Mouse (Mus musculus): ENCODE results near the gene Hist2h2ab. TPM values are rescaled to one million over a fixed set of nuclear protein-coding genes. Genes with fewer than 3 reads are reported as not detected.
"Not testable (repeated sequence)": the region's sequence is repeated elsewhere in the genome, so short reads cannot be mapped to it uniquely, and the experiment has no call there.

Gene Hist2h2ab
- total RNA-seq, 2 experiments from 2014 or later, result 3.0 to 3.4 TPM

GRCm38 (mm10) chr3:96196437-96197128 is 23.1 kb upstream of the Hist2h2ab start:
- intact Hi-C loops (cut with DNase I), result no loop called here
- DNase-seq (ENCODE audit: low spot score), result no peak

DNA sequence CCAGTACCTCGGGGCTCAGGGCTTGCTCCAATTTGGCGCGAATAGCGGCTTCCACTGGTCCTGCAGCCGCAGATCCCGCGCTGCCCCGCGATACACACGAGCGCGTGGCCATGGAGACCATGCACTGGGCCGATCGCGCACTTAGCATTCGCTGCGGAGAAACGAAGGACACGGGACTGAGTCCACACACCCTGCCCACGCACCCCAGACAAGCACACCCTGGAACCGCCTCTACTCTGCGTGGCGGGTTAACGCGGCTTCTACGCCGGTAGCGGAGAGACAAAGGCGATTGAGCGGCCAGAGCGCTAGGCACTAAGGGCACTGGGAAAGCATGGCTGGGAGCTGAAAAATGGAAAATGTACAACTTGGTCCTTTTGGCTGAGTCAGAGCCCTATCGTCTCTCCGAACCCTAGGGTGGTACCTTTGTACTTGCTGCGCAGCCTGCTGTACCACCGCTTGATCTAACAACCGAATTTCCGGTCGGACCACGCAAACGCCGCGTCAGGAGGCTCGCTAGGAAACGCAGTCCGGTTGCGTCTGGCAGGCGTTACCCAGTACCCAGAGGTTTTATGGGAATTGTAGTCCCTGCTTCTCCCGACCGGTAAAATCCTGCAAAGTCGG is 22.4 kb upstream of the Hist2h2ab start:
- intact Hi-C loops (cut with DNase I), result no loop called here
- peak; percentile 81 for DNase-seq (ENCODE audit: low spot score)

DNA sequence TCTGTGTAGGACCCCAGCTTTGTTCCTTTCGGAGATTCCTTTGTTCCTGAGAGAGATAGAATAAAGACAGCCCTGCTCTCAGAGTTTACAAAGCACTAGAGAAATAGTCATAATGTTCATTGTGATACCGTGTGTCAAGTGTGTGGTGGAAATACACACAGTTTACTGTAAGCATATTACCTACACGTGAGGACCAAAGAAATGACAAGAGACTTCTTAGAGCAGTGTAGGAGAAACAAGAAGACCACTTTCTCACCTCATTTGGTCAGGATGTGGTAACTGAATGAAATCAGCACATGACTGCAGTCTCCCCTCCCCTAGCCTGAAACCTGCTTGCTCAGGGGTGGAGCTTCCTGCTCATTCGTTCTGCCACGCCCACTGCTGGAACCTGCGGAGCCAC is 21.5 kb upstream of the Hist2h2ab start:
- intact Hi-C loops (cut with DNase I), result no loop called here
- DNase-seq (ENCODE audit: low spot score), result no peak

DNA sequence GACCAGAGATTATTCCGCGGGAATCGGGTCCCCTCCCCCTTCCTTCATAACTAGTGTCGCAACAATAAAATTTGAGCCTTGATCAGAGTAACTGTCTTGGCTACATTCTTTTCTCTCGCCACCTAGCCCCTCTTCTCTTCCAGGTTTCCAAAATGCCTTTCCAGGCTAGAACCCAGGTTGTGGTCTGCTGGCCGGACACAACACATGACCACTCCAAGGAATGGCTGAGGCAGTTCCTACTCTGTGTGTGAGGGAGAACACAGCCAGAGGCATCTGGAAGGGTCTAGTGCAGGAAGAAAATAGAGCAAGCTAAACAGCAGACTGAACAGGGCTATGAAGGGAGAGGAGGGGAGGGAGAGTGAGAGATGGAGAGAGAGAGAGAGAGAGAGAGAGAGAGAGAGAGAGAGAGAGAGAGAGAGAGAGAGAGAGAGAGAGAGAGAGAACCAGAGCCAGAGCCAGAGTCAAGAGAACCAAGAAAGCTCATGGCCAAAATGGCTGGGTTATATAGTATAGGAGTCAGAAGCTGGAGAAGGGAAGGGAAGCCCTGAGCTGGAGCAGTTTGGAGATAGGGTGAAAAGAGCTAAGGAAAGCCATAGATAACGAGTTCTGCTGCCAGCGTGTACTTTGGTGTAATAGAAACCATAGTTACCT is 20.9 kb upstream of the Hist2h2ab start:
- intact Hi-C loops (cut with DNase I); DNase-seq (ENCODE audit: low spot score): not testable (repeated sequence)

- DNase-seq (ENCODE audit: low spot score), result no peak
- intact Hi-C loops (cut with DNase I), result no loop called here
These were observed 19.9 kb upstream of the Hist2h2ab start for GRCm38 (mm10) chr3:96199731-96200130.

- intact Hi-C loops (cut with DNase I), result no loop called here
- DNase-seq (ENCODE audit: low spot score), result no peak
These were observed 11.8 kb upstream of the Hist2h2ab start for GRCm38 (mm10) chr3:96207819-96208218.

GRCm38 (mm10) chr3:96209242-96209641 is 10.4 kb upstream of the Hist2h2ab start:
- intact Hi-C loops (cut with DNase I), result no loop called here
- DNase-seq (ENCODE audit: low spot score), result no peak

GRCm38 (mm10) chr3:96219191-96219641 is 449 bp upstream of the Hist2h2ab start:
- intact Hi-C loops (cut with DNase I), result loop anchor here (2.0 kb wide), 1 partner anchor 48 kb away; no protein-coding TSS in a partner anchor
- DNase-seq (ENCODE audit: low spot score), result no peak

DNA sequence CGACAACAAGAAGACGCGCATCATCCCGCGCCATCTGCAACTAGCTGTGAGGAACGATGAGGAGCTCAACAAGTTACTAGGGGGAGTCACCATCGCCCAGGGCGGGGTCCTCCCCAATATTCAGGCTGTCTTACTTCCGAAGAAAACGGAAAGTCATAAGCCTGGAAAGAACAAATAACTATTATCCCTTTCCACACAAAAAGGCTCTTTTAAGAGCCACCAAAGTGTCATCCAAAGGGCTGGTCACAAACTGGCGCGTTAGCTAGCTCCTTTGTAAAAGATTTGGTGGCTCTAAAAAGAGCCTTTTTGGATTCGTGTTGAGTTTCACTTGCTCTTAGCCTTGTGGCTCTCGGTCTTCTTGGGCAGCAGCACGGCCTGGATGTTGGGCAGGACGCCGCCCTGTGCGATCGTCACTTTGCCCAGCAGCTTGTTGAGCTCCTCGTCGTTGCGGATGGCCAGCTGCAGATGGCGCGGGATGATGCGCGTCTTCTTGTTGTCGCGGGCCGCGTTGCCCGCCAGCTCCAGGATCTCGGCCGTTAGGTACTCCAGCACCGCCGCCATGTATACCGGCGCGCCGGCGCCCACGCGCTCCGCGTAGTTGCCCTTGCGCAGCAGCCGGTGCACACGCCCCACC is 583 bp downstream of the Hist2h2ab start:
- intact Hi-C loops (cut with DNase I), result loop anchor here (2.0 kb wide), 1 partner anchor 49 kb away; the partner anchor contains the start of genes Hist2h2bb and Hist2h3b
- not testable (repeated sequence) for DNase-seq (ENCODE audit: low spot score)

DNA sequence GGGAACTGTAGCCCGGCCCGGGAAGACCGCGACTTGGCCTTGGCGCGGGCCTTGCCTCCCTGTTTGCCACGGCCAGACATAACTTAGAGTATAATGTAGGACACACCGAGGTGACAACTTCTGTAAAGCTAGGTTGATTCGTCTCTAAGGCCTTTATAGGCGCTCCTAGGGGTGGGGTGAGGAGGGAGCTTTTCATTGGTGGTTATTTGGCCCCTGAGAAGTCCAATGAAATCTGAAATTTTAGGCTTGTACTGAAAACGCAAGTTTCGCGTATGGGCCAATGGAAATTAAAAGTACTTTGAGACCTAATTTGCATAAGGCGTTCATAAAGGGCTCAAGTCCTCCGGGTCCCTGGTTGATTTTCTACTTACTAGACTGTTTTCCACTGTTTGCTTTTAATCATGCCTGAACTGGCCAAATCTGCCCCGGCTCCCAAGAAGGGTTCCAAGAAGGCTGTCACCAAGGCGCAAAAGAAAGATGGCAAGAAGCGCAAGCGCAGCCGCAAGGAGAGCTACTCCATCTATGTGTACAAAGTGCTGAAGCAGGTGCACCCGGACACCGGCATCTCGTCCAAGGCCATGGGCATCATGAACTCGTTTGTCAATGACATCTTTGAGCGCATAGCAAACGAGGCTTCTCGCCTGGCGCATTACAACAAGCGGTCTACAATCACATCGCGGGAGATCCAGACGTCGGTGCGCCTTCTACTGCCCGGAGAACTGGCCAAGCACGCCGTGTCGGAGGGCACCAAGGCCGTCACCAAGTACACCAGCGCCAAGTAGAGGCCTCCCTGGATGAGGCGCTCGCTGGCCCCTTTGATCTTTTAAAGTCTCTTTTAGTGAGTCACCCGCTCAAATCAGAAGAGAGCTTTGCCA is 1.3 kb downstream of the Hist2h2ab start, which contains the start of the genes Hist2h2ac and Hist2h2be:
Hist2h2ac (minus strand) TSS at position 116 of the 875 bp plus-strand sequence.
Hist2h2be (plus strand) TSS at position 355 of the 875 bp plus-strand sequence.
- peak; percentile 83 for DNase-seq (ENCODE audit: low spot score)
- intact Hi-C loops (cut with DNase I), result loop anchor here (2.0 kb wide), 1 partner anchor 48 kb away; the partner anchor contains the start of genes Hist2h2bb and Hist2h3b

- intact Hi-C loops (cut with DNase I), result loop anchor here (2.0 kb wide), 1 partner anchor 47 kb away; the partner anchor contains the start of genes Hist2h2bb and Hist2h3b
These were observed 2.0 kb downstream of the Hist2h2ab start for GRCm38 (mm10) chr3:96221640-96222038.

GRCm38 (mm10) chr3:96222774-96223173 is 3.1 kb downstream of the Hist2h2ab start:
- intact Hi-C loops (cut with DNase I), result no loop called here
- no peak for DNase-seq (ENCODE audit: low spot score)

More at GRCm38 (mm10) chr3:96221640-96222038, 2.0 kb downstream of the Hist2h2ab start:
- no peak for DNase-seq (ENCODE audit: low spot score)

DNA sequence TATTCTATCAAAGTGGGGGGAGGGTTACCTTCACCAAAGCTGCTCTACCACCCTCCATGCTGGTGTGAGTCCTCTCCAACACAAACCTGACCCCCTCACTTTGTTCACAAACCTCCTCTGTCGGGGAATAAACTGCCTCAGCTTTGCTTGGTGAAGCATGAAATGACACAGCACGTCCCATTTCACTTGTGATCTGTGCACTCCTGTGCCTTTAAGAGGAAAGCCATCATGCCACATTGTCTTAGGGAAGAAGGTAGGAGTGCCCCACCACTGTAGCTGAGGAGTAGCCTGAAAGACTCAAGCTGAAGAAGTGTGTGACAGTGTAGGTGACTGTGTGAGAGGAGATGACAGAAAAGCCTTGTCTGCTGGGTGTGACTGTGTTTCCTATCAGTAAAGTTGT is 5.8 kb downstream of the Hist2h2ab start:
- intact Hi-C loops (cut with DNase I), result no loop called here
- DNase-seq (ENCODE audit: low spot score), result no peak

DNA sequence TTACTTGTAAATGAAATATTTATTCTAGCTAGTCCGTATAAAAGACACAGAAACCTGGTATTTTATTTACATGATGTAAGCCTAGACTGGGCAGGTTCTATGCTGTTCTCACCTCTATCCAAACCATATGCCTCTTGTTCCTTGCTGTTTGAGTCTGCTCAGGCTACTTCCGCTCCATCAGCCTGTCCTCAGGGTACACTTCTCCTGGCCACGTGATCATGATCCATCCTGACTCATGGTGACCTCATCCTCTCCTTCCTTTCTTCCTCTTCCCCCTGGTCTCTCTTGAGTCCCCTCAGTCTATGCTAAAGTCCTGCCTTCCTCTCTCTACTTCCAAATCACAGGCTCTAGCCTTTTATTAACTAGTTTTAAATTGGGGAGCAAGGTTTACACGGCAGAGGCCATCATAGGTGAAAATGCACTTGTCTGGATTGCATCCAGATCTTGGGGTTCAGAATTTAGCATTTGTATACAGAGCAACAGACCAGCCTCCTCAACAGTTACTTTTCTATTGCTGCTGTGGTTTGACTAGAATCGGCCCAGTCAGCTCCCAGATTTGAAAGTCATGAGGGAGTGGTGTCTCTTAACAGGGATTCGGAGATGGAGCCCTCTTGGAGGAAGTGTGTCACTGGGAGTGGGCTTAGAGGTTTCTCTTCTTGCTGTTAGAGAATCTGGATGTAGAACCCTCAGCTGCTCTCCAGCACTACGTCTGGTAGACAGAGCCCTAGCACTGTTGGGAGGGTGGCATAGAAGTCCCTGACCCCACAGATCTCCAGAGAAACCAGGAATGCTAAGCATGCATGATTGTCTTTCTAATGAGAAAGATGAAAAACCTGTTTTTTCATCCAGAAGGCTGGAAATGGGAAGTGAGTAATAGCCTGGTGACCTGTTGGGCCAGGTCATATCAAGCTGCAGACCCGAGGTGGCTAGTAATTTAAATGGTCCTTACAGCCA is 7.3 kb downstream of the Hist2h2ab start:
- intact Hi-C loops (cut with DNase I), result no loop called here
- DNase-seq (ENCODE audit: low spot score), result no peak

GRCm38 (mm10) chr3:96228828-96229227 is 9.2 kb downstream of the Hist2h2ab start:
- intact Hi-C loops (cut with DNase I), result no loop called here
- DNase-seq (ENCODE audit: low spot score), result no peak

- no peak for DNase-seq (ENCODE audit: low spot score)
- intact Hi-C loops (cut with DNase I), result no loop called here
These were observed 10.7 kb downstream of the Hist2h2ab start for GRCm38 (mm10) chr3:96230404-96230803.

DNA sequence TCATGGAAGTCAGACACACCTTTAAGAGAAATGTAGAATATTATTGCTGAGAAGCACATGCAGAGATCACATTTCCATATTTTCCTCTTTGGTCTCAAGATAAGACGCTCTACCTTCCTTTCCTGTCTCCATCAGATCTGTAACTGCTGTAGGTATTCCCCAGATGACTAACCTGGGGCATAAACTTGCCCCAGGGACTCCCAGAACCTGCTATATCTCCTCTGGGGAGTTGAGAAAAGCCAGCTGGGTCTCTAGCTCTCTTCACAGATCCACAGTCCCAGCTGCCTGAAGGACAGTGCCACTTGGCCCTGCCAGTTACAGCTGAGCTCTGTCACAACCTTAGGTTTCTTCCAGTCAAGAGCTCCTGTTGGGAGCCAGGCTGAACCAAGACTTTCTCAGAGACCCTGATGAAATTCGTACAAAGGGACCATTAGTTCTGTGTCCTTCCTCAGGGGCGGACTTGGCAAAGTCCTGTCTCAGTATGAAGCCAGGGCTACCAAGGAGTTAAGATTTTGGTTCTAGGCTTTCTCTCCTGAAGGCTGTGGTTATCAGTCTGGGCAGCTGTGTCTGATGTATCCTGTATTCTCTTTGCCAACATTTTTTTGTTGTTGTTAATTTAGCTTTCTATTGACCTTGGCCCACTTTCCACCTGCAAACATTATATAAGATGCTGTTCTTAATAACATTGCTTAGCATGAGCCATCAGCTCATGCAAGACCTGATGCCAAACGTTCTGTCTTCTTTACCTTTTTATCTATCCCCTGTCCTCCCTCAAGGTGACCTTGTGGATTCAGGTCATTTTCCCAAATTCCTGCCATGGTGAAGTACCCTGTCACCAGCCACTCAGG is 11.5 kb downstream of the Hist2h2ab start:
- intact Hi-C loops (cut with DNase I), result no loop called here
- DNase-seq (ENCODE audit: low spot score), result no peak
